Mouse (Mus musculus) telencephalon, adult 2 months (tissue): ENCODE data around the gene P2rx1.

Experiments
- DNase-seq: peaks from one replicate; pipeline ENCODE4 v3.0.0-alpha.2; 2011; ENCODE audit warnings: low read depth, low spot score

P2rx1 gene

GRCm38 (mm10) chr11:72987807-72988206 lies 11.1 kb upstream of the P2rx1 start:
- DNase-seq, result no peak

- no peak for DNase-seq
Measured at GRCm38 (mm10) chr11:72989044-72989443, 9.9 kb upstream of the P2rx1 start.

- no peak for DNase-seq
Measured at GRCm38 (mm10) chr11:72990688-72991087, 8.2 kb upstream of the P2rx1 start.

GRCm38 (mm10) chr11:72991961-72992360 lies 6.9 kb upstream of the P2rx1 start:
- no peak for DNase-seq

- no peak for DNase-seq
Measured at GRCm38 (mm10) chr11:72996346-72996745, 2.6 kb upstream of the P2rx1 start.

- DNase-seq, result no peak
Measured at GRCm38 (mm10) chr11:72996781-72997180, 2.1 kb upstream of the P2rx1 start.

- DNase-seq, result no peak
Measured at GRCm38 (mm10) chr11:72997529-72998326, 1.2 kb upstream of the P2rx1 start.

GRCm38 (mm10) chr11:73001029-73001428 lies 2.1 kb downstream of the P2rx1 start:
- no peak for DNase-seq

GRCm38 (mm10) chr11:73006377-73006776 lies 7.5 kb downstream of the P2rx1 start:
- no peak for DNase-seq

- DNase-seq, result no peak
Measured at GRCm38 (mm10) chr11:73007113-73007512, 8.2 kb downstream of the P2rx1 start.

- no peak for DNase-seq
Measured at GRCm38 (mm10) chr11:73007698-73008481, 9.0 kb downstream of the P2rx1 start.

GRCm38 (mm10) chr11:73008826-73009225 lies 9.9 kb downstream of the P2rx1 start:
- no peak for DNase-seq

GRCm38 (mm10) chr11:73009531-73010274 lies 10.8 kb downstream of the P2rx1 start:
- DNase-seq, result no peak

- DNase-seq, result no peak
Measured at GRCm38 (mm10) chr11:73013981-73014380, 15.1 kb downstream of the P2rx1 start.

GRCm38 (mm10) chr11:73014831-73015344 lies 16.0 kb downstream of the P2rx1 start:
- no peak for DNase-seq

GRCm38 (mm10) chr11:73015391-73016102 lies 16.6 kb downstream of the P2rx1 start:
- no peak for DNase-seq

- no peak for DNase-seq
Measured at GRCm38 (mm10) chr11:73016103-73016420, 17.2 kb downstream of the P2rx1 start.

GRCm38 (mm10) chr11:73018471-73019146 lies 19.7 kb downstream of the P2rx1 start, which contains the start of gene Camkk1:
Camkk1 (plus strand) TSS chr11:73019008.
- DNase-seq, result peak; percentile 90

- DNase-seq, result no peak
Measured at GRCm38 (mm10) chr11:73019147-73019795, 20.4 kb downstream of the P2rx1 start.
